Mouse (Mus musculus): ENCODE results near the gene Ak4. TPM values are rescaled to one million over a fixed set of nuclear protein-coding genes. Genes with fewer than 3 reads are reported as not detected.
"Not testable (repeated sequence)": the region's sequence is repeated elsewhere in the genome, so short reads cannot be mapped to it uniquely, and the experiment has no call there.

The Ak4 gene
- 0.39 and 0.68 TPM in 2 replicates for polyA plus RNA-seq (2012; ENCODE audit: insufficient read depth, insufficient read length, missing spikeins)

GRCm38 (mm10) chr4:101419151-101419910 is at the start of gene Ak4:
TSS of gene Ak4 (plus strand) at chr4:101419277.
- TF ChIP-seq CTCF (IDR thresholded peaks at IDR 0.05; ENCODE audit: low read depth, low read length) (no peak), POLR2A (IDR thresholded peaks at IDR 0.05; ENCODE audit: borderline replicate concordance, low read depth, low read length) (no peak)
- Histone ChIP-seq H3K4me3 (ENCODE audit: insufficient read depth, low read length) (peak within 1 kb of the TSS; percentile 82), H3K4me1 (ENCODE audit: control insufficient read depth, insufficient read depth, low read length) (0 out of 2 replicates have a peak, but pooled peaks cover 2% of the 10 kb centered on the region), H3K27ac (ENCODE audit: insufficient read depth, low read depth, low read length) (no peak within 1 kb of the TSS)

DNA sequence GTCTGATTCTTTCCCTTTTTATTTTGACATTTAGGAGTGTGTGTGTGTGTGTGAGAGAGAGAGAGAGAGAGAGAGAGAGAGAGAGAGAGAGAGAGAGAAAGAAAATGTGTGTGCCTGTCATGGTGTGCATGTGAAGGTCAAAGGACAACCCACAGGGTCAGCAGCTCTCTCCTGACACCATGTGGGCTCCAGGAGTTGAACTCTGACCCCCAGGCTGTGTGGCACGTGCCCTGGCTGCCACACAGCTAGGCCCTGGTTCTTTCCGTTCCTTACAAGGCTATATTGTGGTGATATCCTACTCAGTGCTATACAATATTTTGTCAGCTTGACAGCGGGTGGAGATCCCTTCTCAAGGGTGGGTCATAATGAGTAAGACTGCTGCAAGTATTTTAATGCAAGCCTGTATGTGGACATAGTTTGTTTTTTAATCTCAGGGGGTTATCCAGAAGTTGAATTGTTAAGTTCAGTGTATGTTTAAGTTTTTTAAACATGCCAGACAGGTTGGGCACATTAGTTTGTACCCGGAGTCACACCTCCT is 49.3 kb upstream of the Ak4 start:
- no peak overlapping the region for H3K4me3 ChIP-seq (ENCODE audit: insufficient read depth, low read length)
- no peak overlapping the region for H3K27ac ChIP-seq (ENCODE audit: insufficient read depth, low read depth, low read length)
- peaks cover 6% of the 10 kb centered on the region for H3K4me1 ChIP-seq (ENCODE audit: control insufficient read depth, insufficient read depth, low read length)
- TF ChIP-seq CTCF (IDR thresholded peaks at IDR 0.05; ENCODE audit: low read depth, low read length) (no peak), POLR2A (IDR thresholded peaks at IDR 0.05; ENCODE audit: borderline replicate concordance, low read depth, low read length) (no peak)

GRCm38 (mm10) chr4:101372283-101372682 is 46.8 kb upstream of the Ak4 start:
- H3K27ac ChIP-seq (ENCODE audit: insufficient read depth, low read depth, low read length): no peak overlapping the region
- H3K4me3 ChIP-seq (ENCODE audit: insufficient read depth, low read length): no peak overlapping the region
- H3K4me1 ChIP-seq (ENCODE audit: control insufficient read depth, insufficient read depth, low read length): no peaks in the 10 kb centered on the region
- TF ChIP-seq POLR2A (IDR thresholded peaks at IDR 0.05; ENCODE audit: borderline replicate concordance, low read depth, low read length) (no peak), CTCF (IDR thresholded peaks at IDR 0.05; ENCODE audit: low read depth, low read length) (no peak)

DNA sequence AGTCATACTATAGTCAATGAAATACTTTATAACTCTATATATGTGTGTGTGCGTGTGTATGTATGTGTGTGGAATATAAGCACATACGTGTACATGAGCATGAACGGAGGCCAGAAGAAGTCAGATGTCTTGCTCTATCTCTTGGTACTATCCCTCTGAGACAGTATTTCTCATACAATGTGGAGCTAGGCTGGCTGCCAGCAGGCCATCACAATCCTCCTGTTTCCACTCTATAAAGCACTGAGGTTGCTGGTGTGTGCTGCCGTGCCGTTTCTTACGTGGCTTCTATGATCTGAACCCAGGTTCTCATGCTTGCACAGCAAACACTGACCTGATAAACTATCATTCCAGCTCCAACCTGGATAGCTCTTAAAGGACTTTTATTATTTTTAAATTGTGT is 46.3 kb upstream of the Ak4 start:
- Histone ChIP-seq H3K4me3 (ENCODE audit: insufficient read depth, low read length) (no peak overlapping the region), H3K27ac (ENCODE audit: insufficient read depth, low read depth, low read length) (no peak overlapping the region), H3K4me1 (ENCODE audit: control insufficient read depth, insufficient read depth, low read length) (no peaks in the 10 kb centered on the region)
- no peak for TF ChIP-seq POLR2A (IDR thresholded peaks at IDR 0.05; ENCODE audit: borderline replicate concordance, low read depth, low read length)
- TF ChIP-seq CTCF (IDR thresholded peaks at IDR 0.05; ENCODE audit: low read depth, low read length): no peak

DNA sequence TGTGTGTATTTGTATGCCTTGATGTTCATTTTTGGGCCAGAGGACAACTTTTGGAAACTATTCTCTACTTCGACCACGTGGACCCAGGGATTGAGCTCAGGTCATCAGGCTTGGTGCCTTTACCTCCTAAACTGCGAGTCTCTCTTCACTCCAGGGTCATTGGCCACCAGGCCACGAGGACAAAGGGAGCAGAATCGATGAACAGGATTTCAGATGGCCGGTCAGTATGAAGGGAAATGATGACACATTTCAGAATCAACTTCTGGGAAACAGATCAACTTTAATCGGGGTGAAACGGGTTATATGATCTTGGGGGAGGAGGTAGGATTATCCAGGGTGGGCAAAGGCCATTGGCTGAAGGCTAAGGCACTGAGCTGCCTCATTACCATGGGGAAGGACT is 45.0 kb upstream of the Ak4 start:
- TF ChIP-seq POLR2A (IDR thresholded peaks at IDR 0.05; ENCODE audit: borderline replicate concordance, low read depth, low read length) (no peak), CTCF (IDR thresholded peaks at IDR 0.05; ENCODE audit: low read depth, low read length) (no peak)
- Histone ChIP-seq H3K4me3 (ENCODE audit: insufficient read depth, low read length) (no peak overlapping the region), H3K4me1 (ENCODE audit: control insufficient read depth, insufficient read depth, low read length) (no peaks in the 10 kb centered on the region), H3K27ac (ENCODE audit: insufficient read depth, low read depth, low read length) (no peak overlapping the region)

DNA sequence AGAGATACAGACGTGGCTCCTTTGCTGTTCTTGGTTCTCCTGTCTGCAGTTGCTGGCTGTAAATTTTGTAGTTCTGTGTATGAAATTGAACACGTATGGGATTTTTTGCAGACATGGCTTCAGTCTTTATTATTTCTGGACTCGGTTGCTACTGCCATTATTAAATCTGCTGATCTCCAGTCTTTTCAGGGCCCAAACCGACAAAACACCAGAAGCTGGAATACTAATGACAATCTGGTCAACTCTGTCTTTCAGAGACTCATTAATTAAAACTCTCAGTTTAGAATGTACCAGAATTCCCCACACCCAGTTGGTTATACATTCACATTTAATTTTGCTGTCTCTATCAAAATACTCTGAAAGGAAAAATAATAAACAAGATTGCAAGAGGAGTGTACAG is 42.2 kb upstream of the Ak4 start:
- Histone ChIP-seq H3K4me1 (ENCODE audit: control insufficient read depth, insufficient read depth, low read length) (no peaks in the 10 kb centered on the region), H3K27ac (ENCODE audit: insufficient read depth, low read depth, low read length) (no peak overlapping the region), H3K4me3 (ENCODE audit: insufficient read depth, low read length) (no peak overlapping the region)
- TF ChIP-seq CTCF (IDR thresholded peaks at IDR 0.05; ENCODE audit: low read depth, low read length) (no peak), POLR2A (IDR thresholded peaks at IDR 0.05; ENCODE audit: borderline replicate concordance, low read depth, low read length) (no peak)

GRCm38 (mm10) chr4:101378241-101378640 is 40.8 kb upstream of the Ak4 start:
- Histone ChIP-seq H3K4me3 (ENCODE audit: insufficient read depth, low read length) (no peak overlapping the region), H3K27ac (ENCODE audit: insufficient read depth, low read depth, low read length) (no peak overlapping the region), H3K4me1 (ENCODE audit: control insufficient read depth, insufficient read depth, low read length) (no peaks in the 10 kb centered on the region)
- TF ChIP-seq CTCF (IDR thresholded peaks at IDR 0.05; ENCODE audit: low read depth, low read length): no peak
- no peak for TF ChIP-seq POLR2A (IDR thresholded peaks at IDR 0.05; ENCODE audit: borderline replicate concordance, low read depth, low read length)

GRCm38 (mm10) chr4:101378778-101379177 is 40.3 kb upstream of the Ak4 start:
- Histone ChIP-seq H3K4me1 (ENCODE audit: control insufficient read depth, insufficient read depth, low read length) (no peaks in the 10 kb centered on the region), H3K4me3 (ENCODE audit: insufficient read depth, low read length) (no peak overlapping the region), H3K27ac (ENCODE audit: insufficient read depth, low read depth, low read length) (no peak overlapping the region)
- TF ChIP-seq POLR2A (IDR thresholded peaks at IDR 0.05; ENCODE audit: borderline replicate concordance, low read depth, low read length) (no peak), CTCF (IDR thresholded peaks at IDR 0.05; ENCODE audit: low read depth, low read length) (no peak)

DNA sequence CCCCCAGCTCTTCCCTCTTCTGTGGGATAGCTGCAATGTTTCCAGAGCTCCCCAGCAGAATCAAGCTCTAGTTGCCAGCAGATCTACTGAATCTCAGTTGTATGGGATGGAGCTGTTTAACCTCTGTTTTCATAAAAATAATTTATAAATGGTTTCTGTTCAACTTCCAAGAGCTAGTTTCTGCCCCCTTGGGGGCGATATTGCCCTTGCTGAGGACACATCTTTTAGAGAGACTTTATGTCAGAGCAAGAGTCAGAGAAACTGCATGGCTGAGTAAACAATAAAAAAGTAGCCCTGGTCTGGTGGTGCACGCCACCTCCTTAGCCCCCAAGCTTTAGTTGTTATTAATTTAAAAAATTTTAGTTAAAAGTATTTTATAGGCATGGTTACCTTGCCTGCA is 34.1 kb upstream of the Ak4 start:
- no peak overlapping the region for H3K27ac ChIP-seq (ENCODE audit: insufficient read depth, low read depth, low read length)
- no peak overlapping the region for H3K4me3 ChIP-seq (ENCODE audit: insufficient read depth, low read length)
- TF ChIP-seq CTCF (IDR thresholded peaks at IDR 0.05; ENCODE audit: low read depth, low read length) (no peak), POLR2A (IDR thresholded peaks at IDR 0.05; ENCODE audit: borderline replicate concordance, low read depth, low read length) (no peak)
- H3K4me1 ChIP-seq (ENCODE audit: control insufficient read depth, insufficient read depth, low read length): no peaks in the 10 kb centered on the region

DNA sequence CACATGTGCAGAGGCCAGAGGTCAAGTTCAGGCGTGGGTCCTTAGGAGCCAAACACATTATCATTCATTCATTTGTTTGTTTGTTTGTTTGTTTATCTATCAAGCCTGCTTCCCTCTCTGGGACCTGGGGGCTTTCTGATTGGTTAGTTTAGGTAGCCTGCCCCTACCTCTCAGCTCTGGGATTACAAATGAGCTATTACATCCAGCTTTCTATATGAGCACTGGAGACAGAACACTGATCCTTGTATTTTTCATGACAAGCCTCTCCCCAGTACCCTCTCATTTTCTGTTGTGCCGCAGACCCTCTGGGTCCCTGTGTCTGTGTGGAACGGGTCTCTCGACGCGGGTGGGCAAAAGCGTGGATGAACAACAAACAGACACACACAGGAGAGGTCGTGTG is 30.8 kb upstream of the Ak4 start:
- Histone ChIP-seq H3K4me3 (ENCODE audit: insufficient read depth, low read length) (no peak overlapping the region), H3K4me1 (ENCODE audit: control insufficient read depth, insufficient read depth, low read length) (no peaks in the 10 kb centered on the region), H3K27ac (ENCODE audit: insufficient read depth, low read depth, low read length) (no peak overlapping the region)
- TF ChIP-seq POLR2A (IDR thresholded peaks at IDR 0.05; ENCODE audit: borderline replicate concordance, low read depth, low read length) (no peak), CTCF (IDR thresholded peaks at IDR 0.05; ENCODE audit: low read depth, low read length) (no peak)

DNA sequence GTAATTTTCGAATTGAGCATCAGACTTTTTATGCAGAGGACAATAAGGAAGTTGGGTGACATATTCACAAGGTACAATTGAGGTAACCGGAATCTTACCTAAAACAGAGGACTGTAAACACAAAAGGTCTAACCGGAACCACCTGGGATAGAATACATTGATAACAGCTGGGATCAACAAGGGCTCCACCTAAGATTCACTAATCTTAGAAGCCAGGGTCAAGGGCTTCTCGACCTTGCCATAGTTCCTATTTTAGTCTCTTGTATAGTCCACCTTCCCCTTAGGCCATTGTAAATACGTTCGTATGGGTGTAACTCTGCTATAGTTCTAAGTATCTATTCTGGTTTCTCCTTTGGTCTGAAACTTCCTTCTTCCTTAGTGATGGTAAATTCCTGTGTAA is 30.4 kb upstream of the Ak4 start:
- not testable (repeated sequence) for H3K27ac ChIP-seq (ENCODE audit: insufficient read depth, low read depth, low read length); H3K4me3 ChIP-seq (ENCODE audit: insufficient read depth, low read length)

More for the DNA sequence above, 30.4 kb upstream of the Ak4 start:
- H3K4me1 ChIP-seq (ENCODE audit: control insufficient read depth, insufficient read depth, low read length): not testable (repeated sequence)

Measured in bone marrow macrophage, adult 2 months (primary cell).